In the genomic region with DNA sequence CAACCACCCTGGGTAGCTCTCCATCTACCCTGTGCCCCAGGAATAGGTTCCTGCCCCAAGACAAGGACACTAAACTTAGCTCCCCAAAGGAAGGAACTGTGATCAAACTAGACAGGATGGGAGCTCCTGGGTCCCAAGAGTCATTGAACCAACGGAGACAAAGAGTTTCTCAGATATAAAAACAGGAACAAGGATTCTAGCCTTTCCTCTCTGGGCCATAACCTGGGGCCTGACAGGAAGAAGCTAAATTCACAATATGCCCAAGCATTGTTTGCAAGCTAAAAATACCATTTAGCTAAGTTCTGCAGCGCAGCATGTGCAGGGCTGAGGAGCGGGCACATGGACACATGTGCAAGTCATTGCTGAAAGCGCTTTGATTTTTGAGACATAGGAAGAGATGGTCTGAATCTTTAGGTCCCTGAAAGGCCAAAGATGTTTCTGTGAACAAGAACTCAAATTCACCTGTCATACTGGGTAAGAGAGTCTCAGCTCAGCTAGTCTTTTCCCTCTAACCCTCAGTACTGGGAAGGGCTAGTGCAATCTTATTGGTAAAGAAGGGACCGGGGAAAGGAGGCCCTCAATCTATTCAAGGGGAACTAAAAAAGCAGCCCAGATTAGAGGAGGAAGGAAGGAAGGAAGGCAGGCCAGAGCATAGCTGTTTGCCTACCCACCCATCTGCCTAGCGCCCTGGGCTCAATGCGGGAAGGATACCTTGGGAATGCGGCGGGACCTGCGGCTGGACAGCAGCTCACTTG, we compare ENCODE assay signal across 11 mouse cellular contexts. TPM values are rescaled to one million over a fixed set of nuclear protein-coding genes. Genes with fewer than 3 reads are reported as not detected.
DNase-seq lines count a peak whose midpoint lies in the region; ATAC-seq lines count a peak whose summit lies in the region.
"Had no signal": no experiment of that assay in that cellular context is flagged by ENCODE, and none has a peak within 500 bp of the region (broad histone marks: within the 10 kb centered on the region; RNA-seq: fewer than 3 reads in every experiment).

No protein-coding gene starts in this region.

- 73% methylated on average over 10 of the region's 10 CpGs for WGBS in heart, embryonic 13.5 days
- 76% methylated on average over 10 of the region's 10 CpGs for WGBS in heart, embryonic 11.5 days (ENCODE audit: insufficient replicate concordance)
- 44% methylated on average over 10 of the region's 10 CpGs for WGBS in liver, embryonic 13.5 days (ENCODE audit: insufficient replicate concordance)
- WGBS in heart, embryonic 16.5 days = 68% methylated on average over 10 of the region's 10 CpGs
- 88% methylated on average over 10 of the region's 10 CpGs for WGBS in neural tube, embryonic 15.5 days

- H3K4me1 ChIP-seq in heart, embryonic 13.5 days = peaks cover 26% of the 10 kb centered on the region
- 0 out of 2 replicates have a peak, but pooled peaks cover 11% of the 10 kb centered on the region for H3K4me1 ChIP-seq in heart, embryonic 11.5 days (ENCODE audit: control insufficient read depth, insufficient read depth, low read length)
- H3K4me1 ChIP-seq in liver, embryonic 13.5 days (replicated peaks) = peaks cover 5% of the 10 kb centered on the region
- peaks cover 18% of the 10 kb centered on the region for H3K4me1 ChIP-seq in heart, embryonic 16.5 days (ENCODE audit: control insufficient read depth, insufficient read depth, low read length)
- peaks cover 6% of the 10 kb centered on the region for H3K4me1 ChIP-seq in neural tube, embryonic 15.5 days
- H3K4me1 ChIP-seq: intestine, embryonic 15.5 days had no signal

- no peak for ATAC-seq in heart, embryonic 13.5 days (ENCODE audit: extremely low read depth, insufficient number of reproducible peaks, low FRiP score, low TSS enrichment)
- no peak for ATAC-seq in heart, embryonic 11.5 days (replicated peaks; ENCODE audit: insufficient number of reproducible peaks, low FRiP score, low TSS enrichment)
- peak; percentile 24; the same call in 1 of the 2 replicates for ATAC-seq in liver, embryonic 13.5 days (ENCODE audit: low read depth)
- ATAC-seq in heart, embryonic 16.5 days (replicated peaks; ENCODE audit: extremely low read depth, insufficient read depth, low FRiP score) = no peak
- ATAC-seq in neural tube, embryonic 15.5 days (ENCODE audit: low FRiP score) = no peak
- ATAC-seq: forebrain, embryonic 15.5 days had no signal

- H3K36me3 ChIP-seq in heart, embryonic 13.5 days = peaks cover 88% of the 10 kb centered on the region
- H3K36me3 ChIP-seq in heart, embryonic 11.5 days (ENCODE audit: control insufficient read depth, insufficient read depth, low read length) = peaks cover 21% of the 10 kb centered on the region
- peaks cover 43% of the 10 kb centered on the region for H3K36me3 ChIP-seq in liver, embryonic 13.5 days
- H3K36me3 ChIP-seq in heart, embryonic 16.5 days (ENCODE audit: control insufficient read depth, insufficient read depth) = peaks cover 24% of the 10 kb centered on the region
- no peaks in the 10 kb centered on the region for H3K36me3 ChIP-seq in neural tube, embryonic 15.5 days
- H3K36me3 ChIP-seq: forebrain, embryonic 15.5 days had no signal

- H3K4me3 ChIP-seq in heart, embryonic 13.5 days = no peak overlapping the region
- no peak overlapping the region for H3K4me3 ChIP-seq in heart, embryonic 11.5 days (ENCODE audit: low read depth, low read length)
- no peak overlapping the region for H3K4me3 ChIP-seq in liver, embryonic 13.5 days (replicated peaks)
- H3K4me3 ChIP-seq in heart, embryonic 16.5 days (ENCODE audit: low read length) = no peak overlapping the region
- no peak overlapping the region for H3K4me3 ChIP-seq in neural tube, embryonic 15.5 days (replicated peaks)
- H3K4me3 ChIP-seq: forebrain, embryonic 15.5 days; intestine, embryonic 15.5 days; limb, embryonic 15.5 days had no signal

- no peak overlapping the region for H3K4me2 ChIP-seq in heart, embryonic 13.5 days
- H3K4me2 ChIP-seq in heart, embryonic 11.5 days = no peak overlapping the region
- no peak overlapping the region for H3K4me2 ChIP-seq in liver, embryonic 13.5 days
- H3K4me2 ChIP-seq in heart, embryonic 16.5 days (ENCODE audit: low read depth, low read length) = no peak overlapping the region
- no peak overlapping the region for H3K4me2 ChIP-seq in neural tube, embryonic 15.5 days
- H3K4me2 ChIP-seq: forebrain, embryonic 15.5 days; intestine, embryonic 15.5 days; limb, embryonic 15.5 days had no signal

- H3K9ac ChIP-seq in heart, embryonic 13.5 days = no peak overlapping the region
- no peak overlapping the region for H3K9ac ChIP-seq in heart, embryonic 11.5 days (ENCODE audit: low read depth, low read length)
- no peak overlapping the region for H3K9ac ChIP-seq in liver, embryonic 13.5 days
- H3K9ac ChIP-seq in heart, embryonic 16.5 days (ENCODE audit: low read length) = no peak overlapping the region
- H3K9ac ChIP-seq in neural tube, embryonic 15.5 days (replicated peaks) = no peak overlapping the region
- H3K9ac ChIP-seq: forebrain, embryonic 15.5 days; intestine, embryonic 15.5 days; limb, embryonic 15.5 days had no signal

- H3K27ac ChIP-seq in heart, embryonic 13.5 days (replicated peaks) = peak overlapping the region; percentile 46; the same call in 1 of the 2 replicates
- H3K27ac ChIP-seq in heart, embryonic 11.5 days (ENCODE audit: low read depth, low read length) = no peak overlapping the region
- H3K27ac ChIP-seq in liver, embryonic 13.5 days = 0 out of 2 replicates have a peak overlapping the region, but pooled peaks have one; percentile 14
- H3K27ac ChIP-seq in heart, embryonic 16.5 days (ENCODE audit: low read length) = peak overlapping the region; percentile 39
- peak overlapping the region; percentile 50; the same call in 1 of the 2 replicates for H3K27ac ChIP-seq in neural tube, embryonic 15.5 days (replicated peaks)
- H3K27ac ChIP-seq: forebrain, embryonic 15.5 days; intestine, embryonic 15.5 days; limb, embryonic 15.5 days had no signal

- no peaks in the 10 kb centered on the region for H3K27me3 ChIP-seq in heart, embryonic 13.5 days (replicated peaks)
- no peaks in the 10 kb centered on the region for H3K27me3 ChIP-seq in heart, embryonic 11.5 days (ENCODE audit: control insufficient read depth, insufficient read depth, low read length)
- no peaks in the 10 kb centered on the region for H3K27me3 ChIP-seq in liver, embryonic 13.5 days
- H3K27me3 ChIP-seq in heart, embryonic 16.5 days (ENCODE audit: control insufficient read depth, insufficient read depth, low read length) = no peaks in the 10 kb centered on the region
- H3K27me3 ChIP-seq in neural tube, embryonic 15.5 days (replicated peaks) = no peaks in the 10 kb centered on the region
- H3K27me3 ChIP-seq: forebrain, embryonic 15.5 days; intestine, embryonic 15.5 days; limb, embryonic 15.5 days had no signal

- no peaks in the 10 kb centered on the region for H3K9me3 ChIP-seq in heart, embryonic 13.5 days
- H3K9me3 ChIP-seq in heart, embryonic 11.5 days (replicated peaks; ENCODE audit: control insufficient read depth, low read length) = no peaks in the 10 kb centered on the region
- H3K9me3 ChIP-seq in liver, embryonic 13.5 days (replicated peaks) = no peaks in the 10 kb centered on the region
- no peaks in the 10 kb centered on the region for H3K9me3 ChIP-seq in heart, embryonic 16.5 days (replicated peaks; ENCODE audit: control insufficient read depth, low read length)
- no peaks in the 10 kb centered on the region for H3K9me3 ChIP-seq in neural tube, embryonic 15.5 days (replicated peaks)
- H3K9me3 ChIP-seq: forebrain, embryonic 15.5 days; intestine, embryonic 15.5 days; limb, embryonic 15.5 days had no signal

- no peak for DNase-seq in liver, embryonic 13.5 days
- DNase-seq in liver = no peak
- no peak for DNase-seq in urinary bladder, adult 2 months (ENCODE audit: low spot score)
- DNase-seq: thymus, adult 18-20 months had no signal

RNA-seq across cellular contexts. Expression of gene Rpl27a, which starts 22.8 kb away (rescaled TPM):
- 82.1 and 89.2 TPM in 2 replicates for polyA plus RNA-seq in heart, embryonic 13.5 days (2015; fragmentation: Nextera tagmentation; extraction: Ambion mirVana)
- 88.2 and 106 TPM in 2 replicates for polyA plus RNA-seq in heart, embryonic 11.5 days (2014; fragmentation: Nextera tagmentation; extraction: Ambion mirVana)
- 112 and 118 TPM in 2 replicates for polyA plus RNA-seq in liver, embryonic 13.5 days (2015; fragmentation: Nextera tagmentation; extraction: Ambion mirVana)
- polyA plus RNA-seq in heart, embryonic 16.5 days (2015; fragmentation: Nextera tagmentation; extraction: Ambion mirVana) = 71.3 and 74.1 TPM in 2 replicates
- polyA plus RNA-seq in neural tube, embryonic 15.5 days (2015; fragmentation: Nextera tagmentation; extraction: Ambion mirVana) = 81.6 and 93.8 TPM in 2 replicates
- 735 and 823 TPM in 2 replicates for polyA plus RNA-seq in urinary bladder, adult 2 months (2012; rRNA removed)

RNA-seq across cellular contexts. Expression of gene Trim66, which starts 33.9 kb away (rescaled TPM):
- not detected in 2 replicates for polyA plus RNA-seq in heart, embryonic 13.5 days (2015; fragmentation: Nextera tagmentation; extraction: Ambion mirVana)
- polyA plus RNA-seq in heart, embryonic 11.5 days (2014; fragmentation: Nextera tagmentation; extraction: Ambion mirVana) = 0.03 and 0.04 TPM in 2 replicates
- 0.01 TPM in 2 replicates for polyA plus RNA-seq in liver, embryonic 13.5 days (2015; fragmentation: Nextera tagmentation; extraction: Ambion mirVana)
- polyA plus RNA-seq in heart, embryonic 16.5 days (2015; fragmentation: Nextera tagmentation; extraction: Ambion mirVana) = 0.03 TPM in 1 of 2 replicates, not detected in the other
- 0.47 and 0.73 TPM in 2 replicates for polyA plus RNA-seq in neural tube, embryonic 15.5 days (2015; fragmentation: Nextera tagmentation; extraction: Ambion mirVana)
- 0.13 and 0.15 TPM in 2 replicates for polyA plus RNA-seq in urinary bladder, adult 2 months (2012; rRNA removed)
